Mouse (Mus musculus) embryo, embryonic 11.5 days (tissue): Measurements from ENCODE around the gene Pax5.

Experiments used
- DNase-seq: peaks from one replicate; pipeline ENCODE4 v3.0.0-alpha.2; 2012; ENCODE audit warnings: low read depth, low spot score

Gene Pax5

GRCm38 (mm10) chr4:44482851-44483250 is 227.4 kb downstream of the Pax5 start:
- no peak for DNase-seq

- no peak for DNase-seq
Measured at GRCm38 (mm10) chr4:44479755-44480154, 230.5 kb downstream of the Pax5 start.
